Mouse (Mus musculus) midbrain, embryonic 16.5 days (tissue): ENCODE measurements at regions not wholly inside any gene's neighbourhood (a gene's known extent, or its start where the extent isn't known, plus 50 kb on each side); places are given as distances from the start of the nearest gene placed in this dataset.

Experiments
- ATAC-seq: fragments of 200-750 bp; cut with Nextera tagmentation; 2 replicates; pipeline ENCODE4 v1.8.0; 2017; ENCODE audit warnings: moderate TSS enrichment
- H3K27ac ChIP-seq: fragments of 300-500 bp; sonication (generic); 2 replicates; pipeline ENCODE4 v1.5.1; 2014; ENCODE audit warnings: mild to moderate bottlenecking, low read length, mixed read lengths
- H3K27me3 ChIP-seq: fragments of 300-500 bp; sonication (generic); 2 replicates; pipeline ENCODE4 v1.6.1; 2014; ENCODE audit warnings: low read depth, low read length, mixed read lengths; ENCODE audit not compliant: control insufficient read depth, insufficient read depth
- H3K36me3 ChIP-seq: fragments of 300-500 bp; sonication (generic); 2 replicates; pipeline ENCODE4 v1.6.1; 2014; ENCODE audit warnings: mild to moderate bottlenecking, low read length, moderate library complexity, mixed read lengths; ENCODE audit not compliant: control insufficient read depth, insufficient read depth
- H3K4me1 ChIP-seq: fragments of 300-500 bp; sonication (generic); 2 replicates; pipeline ENCODE4 v1.6.1; 2014; ENCODE audit warnings: mild to moderate bottlenecking, low read length, mixed read lengths; ENCODE audit not compliant: control insufficient read depth, insufficient read depth
- H3K4me2 ChIP-seq: fragments of 300-500 bp; sonication (generic); 2 replicates; pipeline ENCODE4 v1.6.1; 2014; ENCODE audit warnings: mild to moderate bottlenecking, low read length, mixed read lengths
- H3K4me3 ChIP-seq: fragments of 300-500 bp; sonication (generic); 2 replicates; pipeline ENCODE4 v1.5.1; 2014; ENCODE audit warnings: low read depth, mild to moderate bottlenecking, low read length, moderate library complexity, mixed read lengths
- H3K9ac ChIP-seq: fragments of 300-500 bp; sonication (generic); 2 replicates; pipeline ENCODE4 v1.6.1; 2014; ENCODE audit warnings: low read depth, low read length, mixed read lengths
- H3K9me3 ChIP-seq: fragments of 300-500 bp; sonication (generic); replicated peaks from 2 replicates; pipeline ENCODE4 v1.6.1; 2014; ENCODE audit warnings: mild to moderate bottlenecking, low read length, mixed read lengths; ENCODE audit not compliant: control insufficient read depth, poor library complexity, severe bottlenecking
- WGBS: fragments of 180-500 bp; shearing (Covaris S2); extraction: QIAGEN DNeasy Blood & Tissue Kit; methylation state at CpG from one replicate; pipeline ENCODE4 v1.1.7; 2014; 5-methylcytosine and 5-hydroxymethylcytosine counted together

DNA sequence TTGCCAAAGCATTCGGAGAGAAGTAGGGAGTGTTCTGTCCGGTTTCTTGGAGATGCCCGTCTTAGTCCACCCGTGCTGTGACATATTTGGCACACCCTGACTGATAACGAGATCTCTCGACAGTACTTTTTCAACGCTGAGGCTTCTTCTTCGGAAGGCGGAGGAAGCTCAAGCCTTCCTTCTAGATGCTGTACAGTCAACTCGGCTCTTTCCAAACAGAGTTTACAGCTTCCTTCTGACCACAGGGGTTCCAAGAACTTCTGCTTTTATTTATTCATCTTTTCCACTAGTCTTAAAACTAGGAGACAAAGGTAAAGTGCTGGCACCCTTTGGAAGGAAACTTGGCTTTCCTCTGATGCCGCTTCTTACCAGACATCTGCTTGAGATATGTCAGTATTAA, 96.8 kb downstream of the Dkk1 start:
- Histone ChIP-seq H3K27me3 (no peaks in the 10 kb centered on the region), H3K27ac (no peak overlapping the region), H3K9me3 (no peaks in the 10 kb centered on the region), H3K9ac (no peak overlapping the region), H3K4me1 (no peaks in the 10 kb centered on the region), H3K4me2 (no peak overlapping the region), H3K36me3 (no peaks in the 10 kb centered on the region), H3K4me3 (no peak overlapping the region)
- no peak for ATAC-seq
- 96% methylated on average over 11 of the region's 11 CpGs for WGBS

DNA sequence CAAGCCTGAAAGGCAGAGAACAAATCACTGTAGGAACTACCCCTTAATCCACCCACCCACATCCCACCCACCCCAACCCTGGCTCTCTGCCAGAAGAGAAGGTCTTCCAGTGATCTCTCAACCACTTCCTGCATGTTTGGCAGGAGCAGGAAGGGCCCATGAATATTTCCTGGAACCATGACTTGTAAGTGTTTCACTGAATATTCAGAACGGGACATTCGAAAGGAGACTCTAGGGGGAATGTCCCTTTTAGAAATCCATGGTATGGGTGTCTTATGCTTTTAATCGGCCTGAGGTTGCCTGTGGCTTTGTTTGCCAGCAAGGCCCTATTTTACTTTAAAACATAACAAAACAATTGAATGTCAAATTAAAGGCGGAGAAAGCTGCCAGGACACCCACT, 66.0 kb downstream of the Dkk1 start:
- no peak overlapping the region for H3K4me2 ChIP-seq
- ATAC-seq: no peak
- 27% methylated on average over 4 of the region's 4 CpGs for WGBS
- no peaks in the 10 kb centered on the region for H3K4me1 ChIP-seq
- no peaks in the 10 kb centered on the region for H3K27me3 ChIP-seq
- H3K9ac ChIP-seq: no peak overlapping the region
- no peak overlapping the region for H3K27ac ChIP-seq
- H3K36me3 ChIP-seq: no peaks in the 10 kb centered on the region
- H3K9me3 ChIP-seq: no peaks in the 10 kb centered on the region
- no peak overlapping the region for H3K4me3 ChIP-seq

DNA sequence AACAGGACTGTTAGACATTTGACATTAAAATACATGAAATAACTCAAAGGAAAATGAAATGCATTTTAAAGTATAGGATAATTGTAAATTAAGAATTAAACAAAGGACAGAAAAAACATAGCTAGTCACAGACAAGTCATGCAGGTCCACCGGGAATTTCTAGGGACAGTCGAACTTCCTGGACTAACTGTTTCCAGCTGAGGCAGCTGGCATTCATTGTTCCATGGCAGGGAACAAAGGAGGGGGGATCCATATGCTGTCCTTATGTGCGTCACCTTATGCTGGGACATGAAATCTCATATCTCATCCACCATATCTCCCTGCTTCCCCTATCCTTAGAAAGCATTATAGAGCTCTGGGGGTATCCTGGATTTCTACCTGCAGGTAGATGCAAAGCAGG, 59.7 kb downstream of the Dkk1 start:
- Histone ChIP-seq H3K9me3 (no peaks in the 10 kb centered on the region), H3K9ac (no peak overlapping the region), H3K27ac (no peak overlapping the region), H3K27me3 (no peaks in the 10 kb centered on the region), H3K4me3 (no peak overlapping the region), H3K4me1 (no peaks in the 10 kb centered on the region), H3K4me2 (no peak overlapping the region), H3K36me3 (no peaks in the 10 kb centered on the region)
- ATAC-seq: no peak
- WGBS: 47% methylated on average over 3 of the region's 3 CpGs

DNA sequence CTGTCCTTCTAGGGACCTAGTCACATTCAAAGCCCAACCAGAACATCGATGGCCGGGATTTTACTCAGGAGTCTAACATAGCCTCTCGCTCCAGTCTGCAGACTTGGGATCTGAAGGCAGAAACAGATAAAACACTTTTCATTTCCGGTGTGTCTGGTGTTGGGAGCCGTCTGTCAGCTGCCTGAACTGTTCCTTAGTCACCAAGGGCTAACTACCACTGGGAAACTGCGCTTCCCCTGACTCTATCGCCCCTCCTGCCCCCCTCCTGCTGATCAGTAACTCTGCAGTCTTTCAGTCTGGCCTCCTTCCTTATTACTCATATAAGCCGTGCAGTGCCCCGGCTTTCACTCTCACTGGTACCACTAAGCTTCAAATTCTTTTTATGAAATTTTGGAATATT, 58.5 kb downstream of the Dkk1 start:
- Histone ChIP-seq H3K4me2 (no peak overlapping the region), H3K27ac (no peak overlapping the region), H3K9me3 (no peaks in the 10 kb centered on the region), H3K9ac (no peak overlapping the region), H3K36me3 (no peaks in the 10 kb centered on the region), H3K4me1 (no peaks in the 10 kb centered on the region), H3K27me3 (no peaks in the 10 kb centered on the region), H3K4me3 (no peak overlapping the region)
- no peak for ATAC-seq
- 59% methylated on average over 9 of the region's 9 CpGs for WGBS
